Mouse (Mus musculus) heart, embryonic 12.5 days (tissue): ENCODE results near the gene H60b. TPM values are rescaled to one million over a fixed set of nuclear protein-coding genes. Genes with fewer than 3 reads are reported as not detected.

Experiments
- ATAC-seq: fragments of 200-750 bp; cut with Nextera tagmentation; 2 replicates; pipeline ENCODE4 v1.8.0; 2017; ENCODE audit warnings: moderate TSS enrichment, moderate library complexity; ENCODE audit not compliant: insufficient number of reproducible peaks, low FRiP score
- H3K27ac ChIP-seq: fragments of 300-500 bp; sonication (generic); 2 replicates; pipeline ENCODE4 v1.5.1; 2016; ENCODE audit warnings: mild to moderate bottlenecking, moderate library complexity; ENCODE audit not compliant: poor library complexity, severe bottlenecking
- H3K27me3 ChIP-seq: fragments of 300-500 bp; sonication (generic); replicated peaks from 2 replicates; pipeline ENCODE4 v1.6.1; 2016; ENCODE audit warnings: mild to moderate bottlenecking, moderate library complexity
- H3K36me3 ChIP-seq: fragments of 300-500 bp; sonication (generic); 2 replicates; pipeline ENCODE4 v1.6.1; 2016; ENCODE audit warnings: mild to moderate bottlenecking, moderate library complexity
- H3K4me1 ChIP-seq: fragments of 300-500 bp; sonication (generic); replicated peaks from 2 replicates; pipeline ENCODE4 v1.6.1; 2016; ENCODE audit warnings: mild to moderate bottlenecking
- H3K4me2 ChIP-seq: fragments of 300-500 bp; sonication (generic); 2 replicates; pipeline ENCODE4 v1.6.1; 2016; ENCODE audit warnings: mild to moderate bottlenecking, moderate library complexity
- H3K4me3 ChIP-seq: fragments of 300-500 bp; sonication (generic); 2 replicates; pipeline ENCODE4 v1.5.1; 2016; ENCODE audit warnings: mild to moderate bottlenecking
- H3K9ac ChIP-seq: fragments of 300-500 bp; sonication (generic); 2 replicates; pipeline ENCODE4 v1.6.1; 2016; ENCODE audit warnings: mild to moderate bottlenecking, moderate library complexity
- H3K9me3 ChIP-seq: fragments of 300-500 bp; sonication (generic); replicated peaks from 2 replicates; pipeline ENCODE4 v1.6.1; 2016; ENCODE audit warnings: mild to moderate bottlenecking, moderate library complexity
- WGBS: fragments of 180-500 bp; shearing (Covaris S2); methylation state at CpG from one replicate; pipeline ENCODE4 v1.1.7; 2016; 5-methylcytosine and 5-hydroxymethylcytosine counted together
- polyA plus RNA-seq: library from polyadenylated mRNA; unstranded; fragments of >200 nt; fragmentation: Nextera tagmentation; extraction: Ambion mirVana; gene quantifications from 2 replicates; pipeline ENCODE4 v1.2.1, GENCODE M21; 2016

The H60b gene
- polyA plus RNA-seq, 1 experiment from 2014 or later, result 0.55 TPM

DNA sequence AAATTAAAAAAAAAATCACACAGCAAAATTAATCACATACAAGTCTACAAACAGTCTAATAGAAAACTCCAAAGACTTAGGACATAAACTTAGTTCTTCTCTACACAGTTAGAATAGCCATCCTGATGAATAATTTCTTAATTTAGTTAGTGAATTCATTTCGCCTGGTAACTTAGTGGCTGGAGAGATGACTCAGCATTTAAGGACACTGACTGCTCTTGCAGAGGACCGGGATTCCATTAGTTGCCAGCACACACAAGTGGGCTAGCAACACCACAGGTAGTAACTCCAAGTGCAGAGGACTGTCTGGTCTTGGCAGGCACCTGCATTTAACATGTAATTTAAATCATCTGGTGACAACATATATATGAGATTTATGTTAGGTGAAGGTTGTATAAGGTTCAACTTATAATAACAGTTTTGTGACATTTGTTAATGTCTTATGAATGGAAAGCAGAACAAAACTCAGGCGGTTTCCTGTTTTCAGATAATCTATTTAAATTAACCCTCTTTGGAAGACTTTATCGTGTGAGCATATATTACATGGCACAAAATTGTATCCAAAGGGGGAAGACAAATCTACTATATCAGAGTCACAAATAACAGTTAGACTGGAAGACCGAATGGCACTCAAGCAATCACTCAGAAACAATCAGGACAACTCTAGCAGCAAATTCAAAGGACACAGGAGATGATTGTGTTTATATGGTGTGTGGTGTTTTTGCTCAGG is 138.8 kb downstream of the H60b start:
- 69% methylated on average over 5 of the region's 5 CpGs for WGBS
- ATAC-seq, result no peak
- no peak overlapping the region for H3K27ac ChIP-seq

DNA sequence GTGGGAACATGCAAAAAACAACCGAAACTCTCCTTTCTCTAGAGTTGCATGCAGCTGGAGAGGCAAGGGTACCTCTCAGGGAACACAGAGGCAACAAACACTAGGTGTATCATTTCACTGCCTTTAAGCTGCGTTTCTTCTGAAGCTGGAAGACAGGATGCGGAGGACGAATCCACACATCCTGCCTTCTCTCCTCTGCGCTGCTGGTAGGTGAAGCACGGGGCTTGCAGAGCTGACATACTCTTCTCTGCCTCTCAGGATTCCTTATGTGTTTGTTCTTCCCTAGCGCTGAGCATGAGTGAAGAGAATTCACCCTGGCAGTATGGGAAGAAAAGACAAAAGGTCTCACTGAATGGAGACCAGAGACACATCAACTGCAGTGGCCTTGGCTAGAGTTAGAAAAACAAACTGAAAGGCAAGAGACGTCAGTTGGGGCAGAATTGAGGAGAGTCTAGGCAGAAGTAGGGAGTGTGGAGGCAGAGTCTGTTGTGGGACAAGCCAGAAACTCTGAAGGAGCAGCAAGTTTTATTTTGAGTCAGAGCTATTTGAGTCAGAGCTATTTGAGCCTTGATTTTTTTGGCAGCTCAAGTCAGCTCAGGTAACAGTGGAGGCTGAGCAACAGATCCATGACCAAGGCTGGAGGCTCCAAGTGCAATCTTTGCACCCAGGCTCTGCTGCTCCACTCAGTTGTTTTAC is 139.5 kb downstream of the H60b start:
- Histone ChIP-seq H3K36me3 (no peaks in the 10 kb centered on the region), H3K27me3 (no peaks in the 10 kb centered on the region), H3K27ac (no peak overlapping the region), H3K4me3 (no peak overlapping the region), H3K9me3 (no peaks in the 10 kb centered on the region), H3K4me1 (no peaks in the 10 kb centered on the region), H3K4me2 (no peak overlapping the region), H3K9ac (no peak overlapping the region)
- 54% methylated on average over 8 of the region's 8 CpGs for WGBS
- ATAC-seq, result no peak

More for the DNA sequence above, 138.8 kb downstream of the H60b start:
- Histone ChIP-seq H3K9me3 (no peaks in the 10 kb centered on the region), H3K4me1 (no peaks in the 10 kb centered on the region), H3K27me3 (no peaks in the 10 kb centered on the region), H3K36me3 (no peaks in the 10 kb centered on the region), H3K4me3 (no peak overlapping the region), H3K4me2 (no peak overlapping the region), H3K9ac (no peak overlapping the region)

DNA sequence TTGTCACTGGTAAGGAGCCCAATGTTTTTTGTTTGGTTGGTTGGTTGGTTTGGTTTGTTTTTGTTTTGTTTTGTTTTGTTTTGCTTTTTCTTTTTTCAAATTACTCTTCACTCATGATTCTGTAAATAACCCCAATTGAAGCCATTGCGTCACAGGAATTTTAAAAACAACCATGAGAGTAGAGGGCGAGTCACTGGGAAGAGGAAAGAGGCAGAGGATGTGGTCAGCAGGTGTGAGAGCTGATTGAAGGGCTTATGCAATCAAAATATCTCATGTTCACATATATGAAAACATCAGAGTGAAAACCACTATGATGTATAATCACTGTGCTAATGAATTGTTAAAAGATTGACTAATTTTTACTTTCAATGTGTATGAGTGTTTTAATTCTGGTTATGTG is 140.9 kb downstream of the H60b start:
- H3K4me3 ChIP-seq, result no peak overlapping the region
- no peak for ATAC-seq
- WGBS, result 80% methylated on average over 2 of the region's 2 CpGs
- H3K27me3 ChIP-seq, result no peaks in the 10 kb centered on the region
- no peaks in the 10 kb centered on the region for H3K4me1 ChIP-seq
- no peak overlapping the region for H3K9ac ChIP-seq
- H3K4me2 ChIP-seq, result no peak overlapping the region
- H3K36me3 ChIP-seq, result no peaks in the 10 kb centered on the region
- no peak overlapping the region for H3K27ac ChIP-seq
- H3K9me3 ChIP-seq, result no peaks in the 10 kb centered on the region

DNA sequence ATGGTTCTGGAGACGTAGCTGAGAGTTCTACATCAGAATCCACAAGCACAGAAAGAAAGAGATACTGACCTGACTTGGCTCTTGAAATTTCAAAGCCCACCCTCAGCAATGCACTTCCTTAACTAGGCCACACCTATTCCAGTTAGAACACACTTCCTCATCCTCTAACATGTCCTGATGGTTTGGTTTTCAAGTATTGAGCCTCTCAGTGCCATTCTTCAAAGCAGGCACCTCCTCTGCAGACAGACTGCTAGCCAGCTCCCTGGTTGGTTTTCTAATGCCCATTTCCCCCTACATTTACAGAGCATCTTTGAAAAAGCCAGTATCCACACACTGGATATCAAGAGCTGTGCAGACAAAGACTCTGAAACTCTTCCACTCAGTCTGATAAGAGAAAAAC is 143.3 kb downstream of the H60b start:
- no peak for ATAC-seq
- Histone ChIP-seq H3K4me2 (no peak overlapping the region), H3K9me3 (no peaks in the 10 kb centered on the region), H3K4me1 (no peaks in the 10 kb centered on the region), H3K36me3 (no peaks in the 10 kb centered on the region), H3K27ac (no peak overlapping the region), H3K9ac (no peak overlapping the region), H3K4me3 (no peak overlapping the region), H3K27me3 (no peaks in the 10 kb centered on the region)
- 64% methylated on average over 1 of the region's 1 CpGs for WGBS

DNA sequence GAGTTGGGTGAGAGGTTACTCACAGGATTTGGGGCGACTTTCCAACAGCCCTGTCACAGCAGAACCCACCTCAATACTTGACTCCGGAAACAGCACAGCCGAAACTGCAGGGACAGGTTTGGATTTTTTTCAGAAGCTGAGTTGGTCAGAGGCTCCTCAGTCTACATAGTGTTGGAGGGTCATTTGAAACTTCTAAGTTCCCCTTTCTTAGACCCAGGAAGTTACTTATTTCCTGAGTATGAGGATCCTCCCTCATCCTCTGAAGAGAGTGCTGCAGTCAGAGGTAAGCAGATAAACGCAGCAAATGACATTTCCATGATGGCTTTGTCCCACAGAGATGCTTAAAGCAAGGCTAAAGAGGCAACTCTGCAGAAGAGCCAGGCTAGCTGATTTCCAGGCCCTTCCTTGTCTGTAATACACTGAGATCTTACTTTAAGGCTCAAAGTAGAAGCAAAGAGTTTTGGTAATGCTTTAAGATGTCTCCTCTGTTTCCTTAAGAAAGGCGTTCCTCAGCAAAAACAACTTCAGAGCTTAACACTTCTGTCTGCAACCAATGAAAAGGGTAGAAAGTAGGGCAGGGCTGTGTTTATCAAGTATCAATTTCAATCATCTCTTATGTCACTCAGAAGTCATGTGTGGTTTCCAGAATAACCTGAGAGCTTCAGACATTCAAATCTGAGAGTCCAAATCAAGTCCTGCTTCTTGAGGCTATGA is 144.1 kb downstream of the H60b start:
- no peaks in the 10 kb centered on the region for H3K9me3 ChIP-seq
- H3K36me3 ChIP-seq, result no peaks in the 10 kb centered on the region
- H3K4me3 ChIP-seq, result no peak overlapping the region
- no peak overlapping the region for H3K4me2 ChIP-seq
- H3K27me3 ChIP-seq, result no peaks in the 10 kb centered on the region
- no peak overlapping the region for H3K27ac ChIP-seq
- no peaks in the 10 kb centered on the region for H3K4me1 ChIP-seq
- ATAC-seq, result no peak
- WGBS, result 61% methylated on average over 5 of the region's 5 CpGs
- H3K9ac ChIP-seq, result no peak overlapping the region

DNA sequence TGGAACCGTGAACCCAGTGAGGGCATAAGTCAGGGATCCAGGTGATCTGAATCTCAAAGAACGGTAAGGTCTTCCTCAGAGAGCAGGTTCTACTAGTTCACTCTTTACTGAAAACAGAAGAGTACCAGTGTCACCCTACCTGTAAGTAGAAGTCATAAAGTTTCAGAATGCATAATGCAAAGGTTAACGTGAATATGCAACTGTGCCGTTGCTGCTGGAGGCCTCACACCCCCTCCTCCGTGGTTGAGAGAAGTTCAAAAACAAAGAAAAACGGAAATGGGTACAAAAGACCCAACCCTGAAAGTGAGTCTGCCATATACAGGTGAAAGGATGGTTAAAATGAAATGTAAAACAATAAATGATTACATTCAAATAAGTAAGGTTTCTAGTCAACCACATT is 145.3 kb downstream of the H60b start:
- Histone ChIP-seq H3K36me3 (no peaks in the 10 kb centered on the region), H3K9me3 (no peaks in the 10 kb centered on the region), H3K27me3 (no peaks in the 10 kb centered on the region), H3K4me2 (no peak overlapping the region), H3K9ac (no peak overlapping the region), H3K4me1 (no peaks in the 10 kb centered on the region), H3K4me3 (no peak overlapping the region), H3K27ac (no peak overlapping the region)
- no peak for ATAC-seq
- 78% methylated on average over 6 of the region's 6 CpGs for WGBS

DNA sequence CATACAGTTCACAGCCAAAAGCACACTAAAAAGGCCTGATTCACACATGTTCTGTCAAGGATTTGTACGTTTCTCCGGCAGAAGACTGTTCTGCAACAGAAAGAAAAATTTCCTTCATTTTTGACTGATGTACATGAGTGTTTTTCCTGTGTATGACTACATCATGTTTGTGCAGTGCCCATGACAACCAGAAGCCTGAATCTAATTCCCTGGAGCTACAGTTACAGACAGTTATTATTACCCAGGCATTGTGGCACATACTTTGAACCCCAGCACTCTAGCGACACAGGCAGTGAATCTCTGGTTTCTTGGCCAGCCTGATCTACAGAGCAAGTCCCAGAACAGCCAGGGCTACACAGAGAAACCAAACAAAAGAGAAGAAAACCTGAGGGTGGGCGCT is 147.4 kb downstream of the H60b start:
- no peaks in the 10 kb centered on the region for H3K27me3 ChIP-seq
- no peaks in the 10 kb centered on the region for H3K9me3 ChIP-seq
- H3K9ac ChIP-seq, result no peak overlapping the region
- H3K36me3 ChIP-seq, result no peaks in the 10 kb centered on the region
- no peak overlapping the region for H3K4me3 ChIP-seq
- H3K4me2 ChIP-seq, result no peak overlapping the region
- no peaks in the 10 kb centered on the region for H3K4me1 ChIP-seq
- no peak overlapping the region for H3K27ac ChIP-seq
- no peak for ATAC-seq
- WGBS, result 78% methylated on average over 4 of the region's 4 CpGs

DNA sequence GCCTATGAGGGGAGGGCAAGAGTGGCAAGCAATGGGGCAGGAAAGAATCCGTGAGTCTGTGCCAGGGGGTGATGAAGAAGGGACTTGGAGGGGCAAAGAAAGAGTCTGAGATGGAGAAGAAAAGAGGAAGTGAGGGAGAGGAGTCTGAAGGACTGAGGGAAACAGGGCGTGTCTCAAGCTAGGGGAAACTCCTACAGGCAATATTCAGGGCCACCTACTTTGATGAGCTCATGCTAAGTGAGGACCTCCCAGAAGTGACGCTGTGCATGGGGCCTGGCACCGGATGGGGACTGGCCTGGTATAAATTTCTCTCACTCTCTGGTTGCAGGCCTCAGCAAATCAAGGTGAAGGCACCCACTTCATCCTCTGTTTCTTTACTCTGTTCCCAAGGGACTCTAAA is 148.1 kb downstream of the H60b start:
- H3K4me3 ChIP-seq, result no peak overlapping the region
- WGBS, result 58% methylated on average over 4 of the region's 4 CpGs
- no peak overlapping the region for H3K4me2 ChIP-seq
- H3K9me3 ChIP-seq, result no peaks in the 10 kb centered on the region
- H3K4me1 ChIP-seq, result no peaks in the 10 kb centered on the region
- H3K9ac ChIP-seq, result no peak overlapping the region
- ATAC-seq, result no peak
- no peaks in the 10 kb centered on the region for H3K36me3 ChIP-seq
- H3K27me3 ChIP-seq, result no peaks in the 10 kb centered on the region
- H3K27ac ChIP-seq, result no peak overlapping the region

DNA sequence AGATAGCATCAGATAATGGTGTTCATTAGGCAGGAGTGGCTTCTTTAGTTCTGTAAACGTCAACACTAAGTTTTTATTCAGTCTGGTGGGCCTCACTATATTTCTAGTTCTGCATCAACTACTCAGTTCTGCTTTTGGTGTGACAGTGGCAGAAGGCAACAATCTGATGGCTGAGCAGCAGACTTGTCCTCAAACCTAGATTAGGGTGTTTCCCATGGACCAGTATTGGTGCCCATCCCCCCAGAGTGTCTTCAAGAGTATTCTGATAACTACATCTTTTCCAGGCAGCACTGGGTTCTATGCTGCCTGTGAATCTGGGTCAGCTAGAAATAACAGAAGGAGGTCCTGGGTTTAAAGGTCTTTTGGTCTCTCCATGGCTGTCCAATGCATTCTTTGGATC is 149.8 kb downstream of the H60b start:
- H3K36me3 ChIP-seq, result no peaks in the 10 kb centered on the region
- 65% methylated on average over 1 of the region's 1 CpGs for WGBS
- H3K4me2 ChIP-seq, result no peak overlapping the region
- no peak overlapping the region for H3K9ac ChIP-seq
- no peak for ATAC-seq
- H3K9me3 ChIP-seq, result no peaks in the 10 kb centered on the region
- no peaks in the 10 kb centered on the region for H3K4me1 ChIP-seq
- H3K4me3 ChIP-seq, result no peak overlapping the region
- H3K27ac ChIP-seq, result no peak overlapping the region
- H3K27me3 ChIP-seq, result no peaks in the 10 kb centered on the region

DNA sequence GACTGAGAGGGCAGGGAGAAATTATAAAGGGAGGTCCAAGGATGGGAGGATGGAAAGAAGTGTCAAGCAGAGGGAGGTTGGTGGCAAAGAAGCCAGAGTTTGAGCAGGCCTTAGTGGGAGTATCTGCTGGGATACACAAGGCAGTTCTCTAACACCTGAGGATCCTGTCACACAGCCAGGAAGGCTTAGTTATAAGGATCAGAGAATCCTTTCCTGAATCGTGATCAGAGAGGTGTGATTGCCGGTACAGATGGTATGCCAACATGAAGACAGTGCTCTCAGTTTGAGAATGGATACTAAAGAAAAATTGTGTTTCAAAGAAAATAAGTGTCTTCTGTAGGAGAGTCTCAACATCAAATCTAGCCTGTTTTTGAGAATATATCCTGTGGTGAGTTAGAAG is 164.5 kb downstream of the H60b start:
- Histone ChIP-seq H3K4me3 (no peak overlapping the region), H3K9ac (no peak overlapping the region), H3K4me1 (no peaks in the 10 kb centered on the region), H3K27me3 (no peaks in the 10 kb centered on the region), H3K27ac (no peak overlapping the region), H3K4me2 (no peak overlapping the region), H3K36me3 (no peaks in the 10 kb centered on the region), H3K9me3 (no peaks in the 10 kb centered on the region)
- 71% methylated on average over 2 of the region's 2 CpGs for WGBS
- ATAC-seq, result no peak
